Mouse (Mus musculus) liver, adult 2 months (tissue): ENCODE data around the gene Utrn.

ENCODE experiments used
- CTCF ChIP-seq: fragments of 200-500 bp; IDR thresholded peaks from 2 replicates; pipeline ENCODE4 v1.5.1; 2011; ENCODE audit warnings: low read depth, low read length, control low read depth
- POLR2A ChIP-seq: fragments of 200-500 bp; IDR thresholded peaks from 2 replicates; pipeline ENCODE4 v1.6.1; 2011; ENCODE audit warnings: low read length, control low read depth; ENCODE audit not compliant: insufficient read depth; ENCODE audit errors: extremely low read depth

- TF ChIP-seq POLR2A (no peak), CTCF (no peak)
These were observed 283.0 kb downstream of the Utrn start for GRCm38 (mm10) chr10:12586200-12586599.
